Mouse (Mus musculus) heart, adult 2 months (tissue): ENCODE results near the gene Olfr1047. TPM values are rescaled to one million over a fixed set of nuclear protein-coding genes. Genes with fewer than 3 reads are reported as not detected.

Source experiments
- DNase-seq, 2 experiments: peaks; one replicate each; pipeline ENCODE4 v3.0.0; 2021
- H3K27ac ChIP-seq: fragments of 200-600 bp; 2 replicates; pipeline ENCODE4 v1.8.1; 2022
- H3K27me3 ChIP-seq: fragments of 200-500 bp; 2 replicates; pipeline ENCODE4 v1.6.1; 2012; ENCODE audit warnings: mild to moderate bottlenecking, low read length, inconsistent platforms, mixed read lengths; ENCODE audit not compliant: control insufficient read depth, insufficient read depth
- H3K36me3 ChIP-seq: fragments of 200-500 bp; 2 replicates; pipeline ENCODE4 v1.6.1; 2012; ENCODE audit warnings: low read length, inconsistent platforms; ENCODE audit not compliant: control insufficient read depth, insufficient read depth
- H3K4me1 ChIP-seq: fragments of 200-500 bp; 2 replicates; pipeline ENCODE4 v1.6.1; 2011; ENCODE audit warnings: low read length; ENCODE audit not compliant: control insufficient read depth, insufficient read depth
- H3K4me3 ChIP-seq: fragments of 200-600 bp; 2 replicates; pipeline ENCODE4 v1.8.1; 2022
- H3K79me2 ChIP-seq: fragments of 200-500 bp; replicated peaks from 2 replicates; pipeline ENCODE4 v1.6.1; 2012; ENCODE audit warnings: mild to moderate bottlenecking, inconsistent platforms, low read length, moderate library complexity, mixed read lengths; ENCODE audit not compliant: control insufficient read depth, insufficient read depth
- H3K9ac ChIP-seq: fragments of 200-500 bp; 2 replicates; pipeline ENCODE4 v1.6.1; 2012; ENCODE audit warnings: low read depth, mild to moderate bottlenecking, control low read depth, inconsistent platforms, low read length, mixed read lengths
- CTCF ChIP-seq: fragments of 200-600 bp; IDR thresholded peaks from 2 replicates; pipeline ENCODE4 v1.8.1; 2022; ENCODE audit warnings: antibody characterized with exemption, mild to moderate bottlenecking, moderate library complexity
- EP300 ChIP-seq: fragments of 200-500 bp; IDR thresholded peaks from 2 replicates; pipeline ENCODE4 v1.6.1; 2011; ENCODE audit warnings: low read depth, low read length, control low read depth; ENCODE audit not compliant: insufficient read depth
- POLR2A ChIP-seq: fragments of 200-500 bp; IDR thresholded peaks from 2 replicates; pipeline ENCODE4 v1.6.1; 2011; ENCODE audit warnings: mild to moderate bottlenecking, low read depth, low read length, control low read depth; ENCODE audit not compliant: insufficient read depth
- WGBS: fragments of 180-500 bp; shearing (Covaris S2); methylation state at CpG from one replicate; pipeline ENCODE4 v1.1.7; 2018; 5-methylcytosine and 5-hydroxymethylcytosine counted together
- intact Hi-C: fragments of 180-260 bp; cut with DNase I; formaldehyde crosslinking; loops from one replicate; pipeline ENCODE4 v1.15.1; 2025
- polyA plus RNA-seq: library from polyadenylated mRNA; depleted of rRNA; stranded (reverse); fragments of >200 nt; gene quantifications from 2 replicates; pipeline ENCODE4 v1.2.3, GENCODE M21; 2012; rRNA removed
- total RNA-seq, 2 experiments: library from RNA; stranded (reverse); gene quantifications; 2 replicates each; pipeline ENCODE4 v1.2.3; 2021

Olfr1047 gene
- total and polyA plus RNA-seq, 3 experiments, result not detected

GRCm38 (mm10) chr2:86185583-86185982, 45.6 kb downstream of the Olfr1047 start, which contains the start of gene Olfr52:
Gene Olfr52 (minus strand): TSS chr2:86185683.
- intact Hi-C loops, result no loop called here
- no peak for TF ChIP-seq EP300
- H3K27ac ChIP-seq, result no peak within 1 kb of the TSS
- DNase-seq, result no peak
- H3K79me2 ChIP-seq, result no peaks in the 10 kb centered on the region
- H3K36me3 ChIP-seq, result no peaks in the 10 kb centered on the region
- no peaks in the 10 kb centered on the region for H3K4me1 ChIP-seq
- H3K27me3 ChIP-seq, result no peaks in the 10 kb centered on the region
- H3K9ac ChIP-seq, result no peak within 1 kb of the TSS
- no peak within 1 kb of the TSS for H3K4me3 ChIP-seq

DNA sequence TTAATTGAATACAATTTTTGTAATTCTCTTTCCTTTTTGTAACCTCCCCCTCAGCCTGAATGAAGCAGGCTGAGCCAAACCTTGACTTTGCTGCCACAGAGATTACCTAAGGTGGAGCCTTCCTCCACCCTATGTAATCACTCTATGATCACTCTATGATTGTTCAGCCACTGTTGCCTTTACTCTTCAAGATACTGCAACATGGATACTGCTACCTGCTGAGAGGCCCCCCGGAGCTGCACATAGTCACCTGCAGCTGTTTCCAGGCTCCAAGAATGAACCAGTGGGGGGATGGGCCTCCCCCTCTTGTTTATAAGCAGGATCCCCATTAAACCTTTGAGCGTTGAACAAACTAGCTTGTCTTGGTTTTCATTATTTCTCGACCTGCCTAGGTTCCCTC, 51.3 kb downstream of the Olfr1047 start:
- Histone ChIP-seq H3K27ac (no peak overlapping the region), H3K79me2 (no peaks in the 10 kb centered on the region), H3K4me1 (no peaks in the 10 kb centered on the region), H3K36me3 (no peaks in the 10 kb centered on the region), H3K4me3 (no peak overlapping the region), H3K9ac (no peak overlapping the region), H3K27me3 (no peaks in the 10 kb centered on the region)
- TF ChIP-seq CTCF, result no peak
- no peak for TF ChIP-seq EP300
- no peak for TF ChIP-seq POLR2A
- intact Hi-C loops, result no loop called here
- DNase-seq, result no peak
- WGBS, result 68% methylated on average over 3 of the region's 3 CpGs

DNA sequence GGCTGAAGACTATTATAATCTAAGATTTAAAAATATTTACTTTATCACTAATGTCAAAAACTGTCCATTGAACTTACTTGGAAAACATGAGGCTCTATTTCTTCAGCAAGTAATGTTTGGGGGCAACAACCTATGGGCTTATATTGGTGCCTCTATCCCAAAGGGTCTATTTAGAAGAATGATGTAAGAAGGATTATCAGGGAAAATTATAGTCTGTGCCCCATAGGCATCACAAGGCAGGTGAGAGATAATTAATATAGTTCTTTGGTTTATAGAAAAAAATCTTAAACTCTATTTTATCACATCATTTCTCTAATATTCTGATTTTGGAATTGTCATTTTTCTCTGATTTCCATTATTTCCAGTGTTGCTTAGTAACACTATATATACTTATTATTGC, 53.5 kb downstream of the Olfr1047 start, which contains the start of gene Olfr1044:
Gene Olfr1044 (minus strand): TSS at position 101 of the 400 bp plus-strand sequence.
- H3K4me3 ChIP-seq, result no peak within 1 kb of the TSS
- TF ChIP-seq EP300, result no peak
- TF ChIP-seq POLR2A, result no peak
- no peaks in the 10 kb centered on the region for H3K27me3 ChIP-seq
- no peak within 1 kb of the TSS for H3K27ac ChIP-seq
- intact Hi-C loops, result no loop called here
- DNase-seq, result no peak
- H3K36me3 ChIP-seq, result no peaks in the 10 kb centered on the region
- no peak within 1 kb of the TSS for H3K9ac ChIP-seq
- H3K79me2 ChIP-seq, result no peaks in the 10 kb centered on the region
- no peaks in the 10 kb centered on the region for H3K4me1 ChIP-seq

Other genes with a start within 250 kb of the Olfr1047 start
- gene Olfr1031, start 241.1 kb downstream of the Olfr1047 start, total RNA-seq, result not detected
- gene Olfr1031, start 241.1 kb downstream of the Olfr1047 start, polyA plus RNA-seq, result not detected in 2 replicates
- gene Olfr1032, start 225.9 kb downstream of the Olfr1047 start, total RNA-seq, result not detected
- gene Olfr1032, start 225.9 kb downstream of the Olfr1047 start, polyA plus RNA-seq, result not detected in 2 replicates
- gene Olfr1033, start 210.8 kb downstream of the Olfr1047 start, total RNA-seq, result 1 to 10 TPM; 4.7 to 7.0 TPM
- 1.6 and 4.5 TPM in 2 replicates for gene Olfr1033, start 210.8 kb downstream of the Olfr1047 start, polyA plus RNA-seq
- under 1 TPM; 0.10 to 0.16 TPM for gene Olfr1034, start 185.5 kb downstream of the Olfr1047 start, total RNA-seq
- gene Olfr1034, start 185.5 kb downstream of the Olfr1047 start, polyA plus RNA-seq, result 0.20 and 0.73 TPM in 2 replicates
- gene Olfr1036, start 157.4 kb downstream of the Olfr1047 start, total RNA-seq, result not detected
- gene Olfr1036, start 157.4 kb downstream of the Olfr1047 start, polyA plus RNA-seq, result not detected in 2 replicates
- gene Olfr1037, start 144.0 kb downstream of the Olfr1047 start, total RNA-seq, result not detected
- not detected in 2 replicates for gene Olfr1037, start 144.0 kb downstream of the Olfr1047 start, polyA plus RNA-seq
- not detected for gene Olfr1039, start 95.5 kb downstream of the Olfr1047 start, total RNA-seq
- not detected in 2 replicates for gene Olfr1039, start 95.5 kb downstream of the Olfr1047 start, polyA plus RNA-seq
- gene Olfr1040, start 84.7 kb downstream of the Olfr1047 start, total RNA-seq, result not detected
- gene Olfr1040, start 84.7 kb downstream of the Olfr1047 start, polyA plus RNA-seq, result not detected in 2 replicates
- gene Olfr1042, start 69.6 kb downstream of the Olfr1047 start, total RNA-seq, result not detected
- gene Olfr1042, start 69.6 kb downstream of the Olfr1047 start, polyA plus RNA-seq, result not detected in 2 replicates
- gene Olfr1043, start 63.9 kb downstream of the Olfr1047 start, total RNA-seq, result not detected
- not detected in 2 replicates for gene Olfr1043, start 63.9 kb downstream of the Olfr1047 start, polyA plus RNA-seq
- gene Olfr1044, start 53.6 kb downstream of the Olfr1047 start, total RNA-seq, result not detected
- gene Olfr1044, start 53.6 kb downstream of the Olfr1047 start, polyA plus RNA-seq, result not detected in 2 replicates
- gene Olfr52, start 45.7 kb downstream of the Olfr1047 start, total RNA-seq, result not detected
- not detected in 2 replicates for gene Olfr52, start 45.7 kb downstream of the Olfr1047 start, polyA plus RNA-seq
- gene Olfr1045, start 28.4 kb downstream of the Olfr1047 start, total RNA-seq, result not detected
- gene Olfr1045, start 28.4 kb downstream of the Olfr1047 start, polyA plus RNA-seq, result not detected in 2 replicates
- gene Olfr1046, start 12.1 kb downstream of the Olfr1047 start, total RNA-seq, result not detected
- gene Olfr1046, start 12.1 kb downstream of the Olfr1047 start, polyA plus RNA-seq, result not detected in 2 replicates
- not detected for gene Olfr1048, start 8.9 kb upstream of the Olfr1047 start, total RNA-seq
- not detected in 2 replicates for gene Olfr1048, start 8.9 kb upstream of the Olfr1047 start, polyA plus RNA-seq
- not detected for gene Olfr1049, start 26.9 kb upstream of the Olfr1047 start, total RNA-seq
- gene Olfr1049, start 26.9 kb upstream of the Olfr1047 start, polyA plus RNA-seq, result not detected in 2 replicates
- not detected for gene Olfr1051, start 47.7 kb upstream of the Olfr1047 start, total RNA-seq
- not detected in 2 replicates for gene Olfr1051, start 47.7 kb upstream of the Olfr1047 start, polyA plus RNA-seq
- gene Olfr1052, start 61.1 kb upstream of the Olfr1047 start, total RNA-seq, result not detected
- not detected in 2 replicates for gene Olfr1052, start 61.1 kb upstream of the Olfr1047 start, polyA plus RNA-seq
- not detected for gene Olfr1053, start 83.9 kb upstream of the Olfr1047 start, total RNA-seq
- not detected in 2 replicates for gene Olfr1053, start 83.9 kb upstream of the Olfr1047 start, polyA plus RNA-seq
- not detected for gene Olfr1054, start 104.0 kb upstream of the Olfr1047 start, total RNA-seq
- not detected in 2 replicates for gene Olfr1054, start 104.0 kb upstream of the Olfr1047 start, polyA plus RNA-seq
- not detected for gene Olfr1055, start 118.9 kb upstream of the Olfr1047 start, total RNA-seq
- not detected in 2 replicates for gene Olfr1055, start 118.9 kb upstream of the Olfr1047 start, polyA plus RNA-seq
- gene Olfr1056, start 131.1 kb upstream of the Olfr1047 start, total RNA-seq, result not detected
- gene Olfr1056, start 131.1 kb upstream of the Olfr1047 start, polyA plus RNA-seq, result not detected in 2 replicates
- gene Olfr1057, start 147.0 kb upstream of the Olfr1047 start, total RNA-seq, result not detected
- not detected in 2 replicates for gene Olfr1057, start 147.0 kb upstream of the Olfr1047 start, polyA plus RNA-seq
- gene Olfr1058, start 157.2 kb upstream of the Olfr1047 start, total RNA-seq, result not detected
- not detected in 2 replicates for gene Olfr1058, start 157.2 kb upstream of the Olfr1047 start, polyA plus RNA-seq
- gene Olfr1061, start 182.6 kb upstream of the Olfr1047 start, total RNA-seq, result not detected
- not detected in 2 replicates for gene Olfr1061, start 182.6 kb upstream of the Olfr1047 start, polyA plus RNA-seq
- gene Olfr1062, start 195.3 kb upstream of the Olfr1047 start, total RNA-seq, result not detected
- gene Olfr1062, start 195.3 kb upstream of the Olfr1047 start, polyA plus RNA-seq, result not detected in 2 replicates
- not detected for gene Olfr1065, start 219.2 kb upstream of the Olfr1047 start, total RNA-seq
- gene Olfr1065, start 219.2 kb upstream of the Olfr1047 start, polyA plus RNA-seq, result not detected in 2 replicates
- gene Olfr1066, start 224.9 kb upstream of the Olfr1047 start, total RNA-seq, result not detected
- gene Olfr1066, start 224.9 kb upstream of the Olfr1047 start, polyA plus RNA-seq, result not detected in 2 replicates